Mouse (Mus musculus): Measurements from ENCODE around the gene Gan.

Gene Gan

DNA sequence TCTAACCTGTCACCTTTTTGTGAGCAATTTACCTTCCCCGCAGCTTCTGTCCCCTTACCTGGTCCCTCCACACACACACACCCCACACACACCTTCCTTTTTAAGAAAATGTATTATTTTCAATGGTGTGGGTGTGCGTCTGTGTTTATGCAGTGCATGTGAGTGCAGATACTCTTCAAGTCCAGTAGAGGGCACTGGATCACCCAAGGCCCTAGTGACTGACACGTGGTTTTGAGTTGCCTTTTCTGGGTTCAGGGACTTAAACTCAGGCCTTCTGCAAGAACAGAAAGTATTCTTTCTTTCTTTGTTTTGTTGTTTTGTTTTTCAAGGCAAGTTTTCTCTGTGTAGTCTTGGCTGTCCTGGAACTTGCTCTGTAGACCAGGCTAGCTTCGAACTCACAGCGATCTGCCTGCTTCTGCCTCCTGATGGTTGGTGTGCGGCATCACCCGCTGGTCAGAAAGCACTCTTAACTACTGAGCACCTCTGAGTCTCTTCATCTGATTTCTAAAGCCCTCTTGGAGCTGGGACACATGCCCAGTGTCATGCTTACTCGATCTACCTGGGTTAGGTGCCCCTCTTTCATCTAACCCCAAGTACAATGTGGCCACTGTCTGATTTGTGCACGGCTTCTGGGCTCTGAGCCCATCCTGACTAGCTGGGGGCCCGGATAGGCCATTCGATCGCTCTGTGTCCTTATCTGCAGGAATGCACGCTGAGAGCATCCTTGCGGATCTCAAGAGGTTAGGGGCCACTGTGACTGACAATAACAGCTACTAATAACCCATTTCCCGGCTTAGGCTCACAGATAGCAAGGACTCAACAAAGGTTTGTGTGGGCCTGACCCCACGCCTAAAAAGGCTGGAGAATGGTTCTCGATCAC lies 95.7 kb downstream of the Gan start:
- DNase-seq (ENCODE audit: low read depth): peak; percentile 54

DNA sequence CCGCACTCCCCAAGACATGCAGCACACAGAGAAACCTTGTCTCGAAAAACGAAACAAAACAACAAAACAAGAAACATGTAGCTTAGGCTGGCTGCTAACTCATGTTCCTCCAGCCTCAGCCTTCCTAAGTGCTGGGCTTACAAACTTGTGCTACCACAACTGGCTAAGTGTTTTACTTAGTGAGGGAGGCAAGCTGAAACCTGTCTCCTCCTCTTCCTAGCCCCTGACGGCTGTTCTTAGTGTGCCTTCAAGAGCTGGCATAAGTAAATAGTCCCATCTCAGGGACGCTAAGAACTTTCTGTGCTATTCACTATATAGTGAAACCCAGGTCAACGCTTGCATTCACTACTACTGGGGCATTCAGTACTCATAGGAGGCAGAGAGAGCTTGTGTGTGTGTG lies 96.6 kb downstream of the Gan start:
- no peak for DNase-seq (ENCODE audit: low read depth)

GRCm38 (mm10) chr8:117256292-117256938 lies 98.5 kb downstream of the Gan start:
- DNase-seq (ENCODE audit: low read depth): peak; percentile 86

GRCm38 (mm10) chr8:117257029-117257820 lies 99.3 kb downstream of the Gan start, which contains the start of gene Cmip:
Gene Cmip (plus strand): TSS chr8:117257064.
- peak; percentile 30 for DNase-seq (ENCODE audit: low read depth)

- peak; percentile 81 for DNase-seq (ENCODE audit: low read depth)
Observed at GRCm38 (mm10) chr8:117257821-117258575, 100.1 kb downstream of the Gan start.

DNA sequence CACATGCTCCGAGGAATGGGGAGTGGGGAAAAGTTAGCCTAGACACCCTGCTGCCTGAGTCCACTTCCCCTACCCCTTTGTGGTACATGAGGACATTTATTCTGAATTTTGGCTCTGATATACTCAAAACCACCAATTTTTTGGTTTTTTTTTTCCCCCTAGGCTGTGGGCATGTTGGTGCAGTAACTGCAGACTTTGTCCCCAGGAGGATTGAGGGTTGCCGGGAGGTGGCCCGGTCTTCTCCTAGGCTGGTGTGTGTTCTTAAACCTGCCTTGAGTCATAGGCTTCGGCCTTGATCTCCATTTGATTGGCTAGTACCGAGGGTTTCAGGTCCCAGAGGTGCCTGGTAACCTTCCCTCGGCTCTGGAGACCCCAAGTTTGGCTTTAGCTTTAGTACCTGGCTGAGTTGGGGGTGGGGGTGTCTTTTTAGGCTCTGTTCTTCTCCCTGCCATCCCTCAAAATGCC lies 100.7 kb downstream of the Gan start:
- DNase-seq (ENCODE audit: low read depth): peak; percentile 57

DNA sequence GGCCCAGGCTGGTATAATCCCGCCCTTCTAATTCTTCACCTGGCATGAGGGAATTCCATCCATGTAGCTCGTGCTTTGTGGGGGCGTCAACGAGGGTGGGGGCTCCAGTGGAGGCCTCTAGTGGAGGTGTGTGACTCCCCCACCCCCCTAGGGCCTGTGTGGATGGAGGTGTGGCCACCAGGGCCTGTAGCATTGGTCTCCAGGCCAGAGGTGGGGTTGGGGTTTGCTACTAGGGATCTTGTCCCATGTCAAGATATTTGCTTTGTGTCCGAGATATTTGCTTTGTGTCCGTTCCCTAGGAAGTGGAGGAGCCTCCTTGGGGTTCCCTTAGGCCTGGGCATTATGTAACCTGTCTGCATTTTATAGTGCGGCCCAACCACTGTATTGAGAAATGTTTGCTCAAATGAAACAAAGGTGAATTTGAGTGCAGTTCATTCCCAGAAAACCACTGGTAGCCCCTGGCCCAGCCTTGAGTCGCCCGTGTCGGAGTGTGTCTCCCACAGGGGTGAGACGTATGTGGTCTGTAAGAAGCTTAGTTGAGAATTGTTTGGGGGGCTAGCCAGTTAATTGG lies 101.6 kb downstream of the Gan start:
- DNase-seq (ENCODE audit: low read depth): no peak

DNA sequence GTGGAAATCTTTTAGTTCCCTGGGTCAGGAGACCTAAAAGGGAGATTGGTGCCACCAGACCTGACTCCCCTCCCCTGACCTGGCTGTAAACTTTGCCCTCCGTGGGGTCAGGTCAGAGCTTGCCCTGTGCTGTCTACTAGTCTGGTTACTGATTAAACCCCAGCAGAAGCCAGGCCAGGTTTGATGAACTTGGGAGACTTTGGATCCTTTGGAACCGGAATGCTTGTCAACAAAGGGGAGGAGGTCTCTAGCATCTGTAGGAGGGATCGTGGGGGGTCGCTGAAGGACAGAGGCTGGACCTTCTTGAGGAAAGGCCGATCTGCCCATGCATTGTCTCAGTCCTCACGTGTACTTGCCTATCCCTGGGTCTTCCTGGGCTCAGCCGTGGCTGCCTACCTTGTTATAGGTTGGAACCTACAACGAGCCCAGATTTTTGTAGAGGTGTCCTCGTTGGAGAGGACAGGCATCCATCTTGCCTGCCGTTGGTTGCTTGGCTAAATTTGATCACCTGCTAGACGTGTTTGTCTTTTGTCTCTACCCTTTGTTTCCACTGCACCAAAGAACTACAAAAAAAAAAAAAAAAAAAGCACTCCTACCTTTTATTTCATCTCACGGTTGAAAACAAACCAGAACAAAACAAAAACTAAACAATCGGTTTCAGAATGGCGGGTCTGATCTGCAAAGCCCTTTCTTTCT lies 102.4 kb downstream of the Gan start:
- DNase-seq (ENCODE audit: low read depth): no peak

- no peak for DNase-seq (ENCODE audit: low read depth)
Observed at GRCm38 (mm10) chr8:117260930-117261475, 103.1 kb downstream of the Gan start.

- DNase-seq (ENCODE audit: low read depth): no peak
Observed at GRCm38 (mm10) chr8:117261702-117262101, 103.8 kb downstream of the Gan start.

DNA sequence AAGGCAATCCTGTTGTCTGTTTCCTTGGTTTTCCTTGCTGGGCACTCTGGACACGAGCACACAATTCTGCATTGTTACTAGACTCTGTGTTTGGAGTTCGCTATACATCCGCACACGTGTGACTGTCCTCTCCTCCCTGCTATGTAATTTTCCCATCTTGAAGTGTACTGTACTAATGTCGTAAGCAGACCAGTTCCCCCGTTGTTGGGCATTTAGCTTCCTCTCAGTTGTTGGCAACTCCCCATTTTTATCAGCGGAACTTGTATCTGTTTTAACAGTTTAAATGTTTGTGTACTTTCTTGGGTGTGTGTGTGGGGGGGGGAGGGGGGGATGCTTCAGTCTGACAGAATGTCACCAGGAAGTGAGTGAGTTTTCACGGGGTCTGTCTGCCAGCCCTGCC lies 104.8 kb downstream of the Gan start:
- peak; percentile 80 for DNase-seq (ENCODE audit: low read depth)

- peak; percentile 85 for DNase-seq (ENCODE audit: low read depth)
Observed at GRCm38 (mm10) chr8:117263442-117263841, 105.5 kb downstream of the Gan start.

GRCm38 (mm10) chr8:117265079-117265478 lies 107.1 kb downstream of the Gan start:
- DNase-seq (ENCODE audit: low read depth): no peak

Measured in 416B (cell line).